ENCODE assay signal across 25 mouse cellular contexts in genomic region chr11:101027121-101027520, GRCm38 (mm10). TPM values are rescaled to one million over a fixed set of nuclear protein-coding genes. Genes with fewer than 3 reads are reported as not detected.
DNase-seq lines count a peak whose midpoint lies in the region; ATAC-seq and TF ChIP-seq lines count a peak whose summit lies in the region.
"Had no signal": no experiment of that assay in that cellular context is flagged by ENCODE, and none has a peak within 500 bp of the region (broad histone marks: within the 10 kb centered on the region; RNA-seq: fewer than 3 reads in every experiment).

No protein-coding gene starts in this region.

- H3K27ac ChIP-seq in heart, embryonic 12.5 days (ENCODE audit: poor library complexity, severe bottlenecking), result 0 out of 2 replicates have a peak overlapping the region, but pooled peaks have one; percentile 48
- H3K27ac ChIP-seq in intestine, postnatal 0 days (ENCODE audit: low read depth, low read length), result 0 out of 2 replicates have a peak overlapping the region, but pooled peaks have one; percentile 41
- no peak overlapping the region for H3K27ac ChIP-seq in intestine, embryonic 15.5 days
- H3K27ac ChIP-seq in small intestine, adult 2 months (ENCODE audit: insufficient read depth, low read depth, low read length), result peak overlapping the region; percentile 18; the same call in 1 of the 2 replicates
- H3K27ac ChIP-seq: embryonic facial prominence, embryonic 10.5 days; forebrain, embryonic 13.5 days; heart, adult 2 months; hindbrain, embryonic 13.5 days; hindbrain, postnatal 0 days had no signal

- H3K27me3 ChIP-seq in heart, embryonic 12.5 days (replicated peaks), result no peaks in the 10 kb centered on the region
- H3K27me3 ChIP-seq in intestine, postnatal 0 days (replicated peaks; ENCODE audit: control insufficient read depth, insufficient read depth, low read length), result no peaks in the 10 kb centered on the region
- H3K27me3 ChIP-seq in intestine, embryonic 15.5 days (replicated peaks), result no peaks in the 10 kb centered on the region
- no peaks in the 10 kb centered on the region for H3K27me3 ChIP-seq in small intestine, adult 2 months (ENCODE audit: control insufficient read depth, insufficient read depth, low read length)
- H3K27me3 ChIP-seq: forebrain, embryonic 13.5 days; hindbrain, embryonic 13.5 days had no signal

- no peak overlapping the region for H3K4me2 ChIP-seq in heart, embryonic 12.5 days
- H3K4me2 ChIP-seq in intestine, postnatal 0 days (replicated peaks; ENCODE audit: low read depth), result no peak overlapping the region
- H3K4me2 ChIP-seq in intestine, embryonic 15.5 days (replicated peaks), result no peak overlapping the region
- H3K4me2 ChIP-seq: forebrain, embryonic 13.5 days; hindbrain, embryonic 13.5 days had no signal

- 83% methylated on average over 11 of the region's 11 CpGs for WGBS in heart, embryonic 12.5 days
- 76% methylated on average over 11 of the region's 11 CpGs for WGBS in intestine, postnatal 0 days
- WGBS in intestine, embryonic 15.5 days, result 89% methylated on average over 11 of the region's 11 CpGs
- 59% methylated on average over 11 of the region's 11 CpGs for WGBS in small intestine, adult 2 months

- no peak for TF ChIP-seq CTCF in intestine, postnatal 0 days (IDR thresholded peaks at IDR 0.05; ENCODE audit: low read depth)
- TF ChIP-seq CTCF in small intestine, adult 2 months (IDR thresholded peaks at IDR 0.05; ENCODE audit: extremely low read depth, insufficient read length, insufficient replicate concordance, low read depth, low read length), result no peak

- no peaks in the 10 kb centered on the region for H3K9me3 ChIP-seq in heart, embryonic 12.5 days (replicated peaks)
- H3K9me3 ChIP-seq in intestine, postnatal 0 days (ENCODE audit: control insufficient read depth), result no peaks in the 10 kb centered on the region
- no peaks in the 10 kb centered on the region for H3K9me3 ChIP-seq in intestine, embryonic 15.5 days
- H3K9me3 ChIP-seq: embryonic facial prominence, embryonic 10.5 days; forebrain, embryonic 13.5 days; G1E; hindbrain, embryonic 13.5 days had no signal

- no peak overlapping the region for H3K4me3 ChIP-seq in heart, embryonic 12.5 days
- H3K4me3 ChIP-seq in intestine, postnatal 0 days (ENCODE audit: low read depth, low read length), result no peak overlapping the region
- H3K4me3 ChIP-seq in intestine, embryonic 15.5 days (replicated peaks), result no peak overlapping the region
- H3K4me3 ChIP-seq in small intestine, adult 2 months (ENCODE audit: low read depth, low read length), result no peak overlapping the region
- H3K4me3 ChIP-seq: embryonic facial prominence, embryonic 10.5 days; forebrain, embryonic 13.5 days; heart, adult 2 months; hindbrain, embryonic 13.5 days had no signal

- H3K36me3 ChIP-seq in heart, embryonic 12.5 days, result peaks cover 81% of the 10 kb centered on the region
- H3K36me3 ChIP-seq in intestine, postnatal 0 days (ENCODE audit: control insufficient read depth, insufficient read depth), result peaks cover 25% of the 10 kb centered on the region
- 0 out of 2 replicates have a peak, but pooled peaks cover under 1% of the 10 kb centered on the region for H3K36me3 ChIP-seq in intestine, embryonic 15.5 days
- H3K36me3 ChIP-seq in small intestine, adult 2 months (ENCODE audit: control insufficient read depth, insufficient read depth, low read length), result peaks cover 33% of the 10 kb centered on the region

- ATAC-seq in heart, embryonic 12.5 days (ENCODE audit: insufficient number of reproducible peaks, low FRiP score), result no peak
- no peak for ATAC-seq in intestine, postnatal 0 days
- ATAC-seq in intestine, embryonic 15.5 days, result no peak
- ATAC-seq: CD4-positive, CD25-positive, alpha-beta regulatory T cell, adult 4 months; forebrain, embryonic 13.5 days; forebrain, postnatal 0 days; hindbrain, postnatal 0 days had no signal

- DNase-seq in gastrocnemius, adult 18-20 months (ENCODE audit: low spot score), result peak; percentile 37
- no peak for DNase-seq in gastrocnemius, postnatal 14 days
- DNase-seq in heart, adult 8-10 months (ENCODE audit: low spot score), result no peak
- DNase-seq: adrenal gland, adult 8-10 months; adrenal gland, postnatal 36 days; B cell, adult 2 months; cerebellum, adult 2 months; cerebellum, postnatal 10 days; forebrain, postnatal 0 days; gastrocnemius, postnatal 10 days; heart, adult 2 months; heart, postnatal 10 days had no signal

- H3K9ac ChIP-seq in heart, embryonic 12.5 days, result no peak overlapping the region
- no peak overlapping the region for H3K9ac ChIP-seq in intestine, postnatal 0 days (ENCODE audit: low read depth, low read length)
- no peak overlapping the region for H3K9ac ChIP-seq in intestine, embryonic 15.5 days
- H3K9ac ChIP-seq: forebrain, embryonic 13.5 days; forebrain, postnatal 0 days; hindbrain, embryonic 13.5 days had no signal

- no peak for TF ChIP-seq POLR2A in small intestine, adult 2 months (IDR thresholded peaks at IDR 0.05; ENCODE audit: low read depth, low read length)

- intact Hi-C loops in gastrocnemius, postnatal 14 days (cut with DNase I; ENCODE audit: low total_unique reads), result no loop called here

- H3K4me1 ChIP-seq in heart, embryonic 12.5 days (replicated peaks), result peaks cover 36% of the 10 kb centered on the region
- 0 out of 2 replicates have a peak, but pooled peaks cover 7% of the 10 kb centered on the region for H3K4me1 ChIP-seq in intestine, postnatal 0 days (replicated peaks; ENCODE audit: control insufficient read depth, insufficient read depth, low read length)
- H3K4me1 ChIP-seq in intestine, embryonic 15.5 days (replicated peaks), result peaks cover 3% of the 10 kb centered on the region; the same call in 1 of the 2 replicates
- peaks cover 2% of the 10 kb centered on the region; the same call in 1 of the 2 replicates for H3K4me1 ChIP-seq in small intestine, adult 2 months (ENCODE audit: control insufficient read depth, insufficient read depth, insufficient read length, low read length)
- H3K4me1 ChIP-seq: embryonic facial prominence, embryonic 10.5 days; forebrain, embryonic 13.5 days; hindbrain, embryonic 13.5 days had no signal

RNA-seq across cellular contexts. Expression of gene Atp6v0a1, which starts 17.9 kb away (rescaled TPM):
- 10 to 100 TPM; 57.0 to 74.4 TPM for total RNA-seq in gastrocnemius, adult 18-20 months (2021)
- 10 to 100 TPM; 53.4 to 58.5 TPM for total RNA-seq in gastrocnemius, postnatal 14 days (2021)
- 70.0 and 71.4 TPM in 2 replicates for polyA plus RNA-seq in heart, embryonic 12.5 days (2016; fragmentation: Nextera tagmentation; extraction: Ambion mirVana)
- 100 to 1,000 TPM in 1 of 4 experiments, 10 to 100 TPM in 3; 85.0 to 100 (median 88.9) TPM for total RNA-seq in heart, adult 8-10 months (2022)
- 62.1 and 67.2 TPM in 2 replicates for polyA plus RNA-seq in intestine, postnatal 0 days (2015; fragmentation: Nextera tagmentation; extraction: Ambion mirVana)
- polyA plus RNA-seq in intestine, embryonic 15.5 days (2015; fragmentation: Nextera tagmentation; extraction: Ambion mirVana), result 35.4 and 36.2 TPM in 2 replicates
- 43.5 and 69.5 TPM in 2 replicates for polyA plus RNA-seq in small intestine, adult 2 months (2012; rRNA removed)

RNA-seq across cellular contexts. Expression of gene Naglu, which starts 42.7 kb away (rescaled TPM):
- 1 to 10 TPM; 3.9 TPM for total RNA-seq in gastrocnemius, adult 18-20 months (2021)
- 1 to 10 TPM; 6.2 to 7.4 TPM for total RNA-seq in gastrocnemius, postnatal 14 days (2021)
- 17.5 and 18.1 TPM in 2 replicates for polyA plus RNA-seq in heart, embryonic 12.5 days (2016; fragmentation: Nextera tagmentation; extraction: Ambion mirVana)
- 10 to 100 TPM in 1 of 4 experiments, 1 to 10 TPM in 3; 7.3 to 10.1 (median 7.8) TPM for total RNA-seq in heart, adult 8-10 months (2022)
- polyA plus RNA-seq in intestine, postnatal 0 days (2015; fragmentation: Nextera tagmentation; extraction: Ambion mirVana), result 25.6 and 25.8 TPM in 2 replicates
- 14.9 and 16.4 TPM in 2 replicates for polyA plus RNA-seq in intestine, embryonic 15.5 days (2015; fragmentation: Nextera tagmentation; extraction: Ambion mirVana)
- polyA plus RNA-seq in small intestine, adult 2 months (2012; rRNA removed), result 11.8 and 19.1 TPM in 2 replicates

RNA-seq across cellular contexts. Expression of gene Hsd17b1, which starts 51.1 kb away (rescaled TPM):
- total RNA-seq in gastrocnemius, adult 18-20 months (2021), result under 1 TPM; 0.16 to 0.33 TPM
- under 1 TPM in 1 of 2 experiments, not detected in 1; 0.29 TPM for total RNA-seq in gastrocnemius, postnatal 14 days (2021)
- not detected in 2 replicates for polyA plus RNA-seq in heart, embryonic 12.5 days (2016; fragmentation: Nextera tagmentation; extraction: Ambion mirVana)
- total RNA-seq in heart, adult 8-10 months (2022), result 1 to 10 TPM in 1 of 4 experiments, under 1 TPM in 3; 0.22 to 1.5 (median 0.52) TPM
- 0.08 TPM in 1 of 2 replicates, not detected in the other for polyA plus RNA-seq in intestine, postnatal 0 days (2015; fragmentation: Nextera tagmentation; extraction: Ambion mirVana)
- not detected in 2 replicates for polyA plus RNA-seq in intestine, embryonic 15.5 days (2015; fragmentation: Nextera tagmentation; extraction: Ambion mirVana)
- polyA plus RNA-seq in small intestine, adult 2 months (2012; rRNA removed), result 0.20 and 0.28 TPM in 2 replicates
- total RNA-seq: hematopoietic stem cell, adult 5-6 weeks had no signal
- polyA plus RNA-seq: embryonic facial prominence, embryonic 10.5 days; embryonic facial prominence, embryonic 14.5 days; forebrain, embryonic 13.5 days; forebrain, postnatal 0 days; hindbrain, postnatal 0 days; intestine, embryonic 14.5 days had no signal

RNA-seq across cellular contexts. Expression of gene Coasy, which starts 55.2 kb away (rescaled TPM):
- 1 to 10 TPM; 7.3 to 7.7 TPM for total RNA-seq in gastrocnemius, adult 18-20 months (2021)
- 1 to 10 TPM; 8.1 to 9.5 TPM for total RNA-seq in gastrocnemius, postnatal 14 days (2021)
- polyA plus RNA-seq in heart, embryonic 12.5 days (2016; fragmentation: Nextera tagmentation; extraction: Ambion mirVana), result 27.2 and 30.4 TPM in 2 replicates
- total RNA-seq in heart, adult 8-10 months (2022), result 10 to 100 TPM; 14.5 to 21.0 (median 17.6) TPM
- 28.0 TPM in 2 replicates for polyA plus RNA-seq in intestine, postnatal 0 days (2015; fragmentation: Nextera tagmentation; extraction: Ambion mirVana)
- 41.8 and 43.9 TPM in 2 replicates for polyA plus RNA-seq in intestine, embryonic 15.5 days (2015; fragmentation: Nextera tagmentation; extraction: Ambion mirVana)
- polyA plus RNA-seq in small intestine, adult 2 months (2012; rRNA removed), result 26.3 and 38.9 TPM in 2 replicates

RNA-seq across cellular contexts. Expression of gene Cavin1, which starts 56.4 kb away (rescaled TPM):
- 100 to 1,000 TPM; 128 to 153 TPM for total RNA-seq in gastrocnemius, adult 18-20 months (2021)
- 100 to 1,000 TPM; 226 to 256 TPM for total RNA-seq in gastrocnemius, postnatal 14 days (2021)
- 342 and 348 TPM in 2 replicates for polyA plus RNA-seq in heart, embryonic 12.5 days (2016; fragmentation: Nextera tagmentation; extraction: Ambion mirVana)
- 100 to 1,000 TPM; 190 to 247 (median 212) TPM for total RNA-seq in heart, adult 8-10 months (2022)
- polyA plus RNA-seq in intestine, postnatal 0 days (2015; fragmentation: Nextera tagmentation; extraction: Ambion mirVana), result 191 and 207 TPM in 2 replicates
- polyA plus RNA-seq in intestine, embryonic 15.5 days (2015; fragmentation: Nextera tagmentation; extraction: Ambion mirVana), result 223 and 237 TPM in 2 replicates
- polyA plus RNA-seq in small intestine, adult 2 months (2012; rRNA removed), result 27.4 and 42.8 TPM in 2 replicates
